Mouse (Mus musculus) kidney, embryonic 15.5 days (tissue): ENCODE measurements around the gene Qprt. TPM values are rescaled to one million over a fixed set of nuclear protein-coding genes. Genes with fewer than 3 reads are reported as not detected.

ENCODE experiments used
- ATAC-seq: fragments of 200-750 bp; cut with Nextera tagmentation; replicated peaks from 2 replicates; pipeline ENCODE4 v1.8.0; 2017; ENCODE audit warnings: moderate TSS enrichment; ENCODE audit not compliant: low FRiP score
- H3K27ac ChIP-seq: fragments of 300-500 bp; sonication (generic); 2 replicates; pipeline ENCODE4 v1.5.1; 2015; ENCODE audit warnings: mild to moderate bottlenecking, inconsistent platforms
- H3K27me3 ChIP-seq: fragments of 300-500 bp; sonication (generic); 2 replicates; pipeline ENCODE4 v1.6.1; 2015; ENCODE audit warnings: inconsistent platforms
- H3K36me3 ChIP-seq: fragments of 300-500 bp; sonication (generic); 2 replicates; pipeline ENCODE4 v1.6.1; 2015; ENCODE audit warnings: inconsistent platforms
- H3K4me1 ChIP-seq: fragments of 300-500 bp; sonication (generic); 2 replicates; pipeline ENCODE4 v1.6.1; 2015; ENCODE audit warnings: inconsistent platforms
- H3K4me2 ChIP-seq: fragments of 300-500 bp; sonication (generic); 2 replicates; pipeline ENCODE4 v1.6.1; 2015; ENCODE audit warnings: moderate library complexity, mild to moderate bottlenecking, inconsistent platforms
- H3K4me3 ChIP-seq: fragments of 300-500 bp; sonication (generic); replicated peaks from 2 replicates; pipeline ENCODE4 v1.5.1; 2015; ENCODE audit warnings: mild to moderate bottlenecking, inconsistent platforms
- H3K9ac ChIP-seq: fragments of 300-500 bp; sonication (generic); 2 replicates; pipeline ENCODE4 v1.6.1; 2015; ENCODE audit warnings: mild to moderate bottlenecking, inconsistent platforms
- H3K9me3 ChIP-seq: fragments of 300-500 bp; sonication (generic); replicated peaks from 2 replicates; pipeline ENCODE4 v1.6.1; 2016; ENCODE audit warnings: inconsistent platforms
- WGBS: fragments of 180-500 bp; shearing (Covaris S2); methylation state at CpG from one replicate; pipeline ENCODE4 v1.1.7; 2015; ENCODE audit warnings: mixed read lengths; 5-methylcytosine and 5-hydroxymethylcytosine counted together
- polyA plus RNA-seq: library from polyadenylated mRNA; unstranded; fragments of >200 nt; fragmentation: Nextera tagmentation; extraction: Ambion mirVana; gene quantifications from 2 replicates; pipeline ENCODE4 v1.2.1, GENCODE M21; 2015

Gene Qprt
- polyA plus RNA-seq, 1 experiment from 2014 or later = 19.0 TPM

DNA sequence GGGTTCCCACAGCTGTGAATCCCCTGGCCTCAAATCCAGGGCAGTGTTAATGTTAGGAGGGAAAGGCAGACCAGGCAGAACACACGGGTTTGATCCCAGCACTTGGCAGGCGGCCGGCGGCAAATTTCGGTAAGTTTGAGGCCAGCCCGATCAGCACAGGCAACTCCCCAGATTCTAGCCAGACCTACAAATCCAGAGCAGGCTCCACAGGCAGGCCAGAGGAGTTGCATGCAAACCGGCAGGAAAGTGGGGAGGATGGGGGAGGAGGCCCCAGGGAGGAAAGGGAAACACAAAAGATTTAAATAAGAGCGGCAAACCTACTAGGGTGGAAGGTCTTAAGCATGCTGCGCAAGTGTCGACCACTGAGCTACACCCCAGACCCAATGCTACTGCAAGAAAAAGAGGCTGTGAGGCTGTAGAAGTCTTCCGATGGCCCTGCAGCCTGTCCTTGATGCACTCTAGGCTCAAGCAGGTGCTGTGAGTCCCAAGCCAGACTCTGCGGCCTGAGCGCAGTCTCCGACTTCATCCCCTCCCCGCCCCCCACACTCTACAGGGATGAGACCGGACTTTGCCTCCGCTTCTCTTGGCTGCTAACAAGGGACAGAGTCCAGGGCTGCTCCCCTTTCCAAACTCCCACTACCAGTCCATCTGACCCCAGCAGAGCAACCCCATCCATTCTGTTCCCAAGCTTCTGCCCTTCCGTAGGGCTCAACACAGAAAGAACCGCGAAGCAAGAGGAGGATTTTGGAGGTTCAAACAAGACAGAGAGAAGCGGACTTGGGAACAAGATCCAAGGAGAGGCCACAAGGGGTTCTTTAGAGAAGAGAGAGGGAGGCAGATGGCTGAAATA is 740 bp downstream of the Qprt start:
- ATAC-seq = peak; percentile 77
- H3K9ac ChIP-seq = peak overlapping the region; percentile 26; the same call in 1 of the 2 replicates
- H3K4me1 ChIP-seq = peaks cover 36% of the 10 kb centered on the region
- H3K4me3 ChIP-seq = peak overlapping the region; percentile 28
- no peaks in the 10 kb centered on the region for H3K36me3 ChIP-seq
- 0 out of 2 replicates have a peak, but pooled peaks cover 6% of the 10 kb centered on the region for H3K9me3 ChIP-seq
- 17% methylated on average over 21 of the region's 21 CpGs for WGBS
- peak overlapping the region; percentile 82 for H3K27ac ChIP-seq
- H3K27me3 ChIP-seq = peaks cover 34% of the 10 kb centered on the region
- H3K4me2 ChIP-seq = peak overlapping the region; percentile 43

DNA sequence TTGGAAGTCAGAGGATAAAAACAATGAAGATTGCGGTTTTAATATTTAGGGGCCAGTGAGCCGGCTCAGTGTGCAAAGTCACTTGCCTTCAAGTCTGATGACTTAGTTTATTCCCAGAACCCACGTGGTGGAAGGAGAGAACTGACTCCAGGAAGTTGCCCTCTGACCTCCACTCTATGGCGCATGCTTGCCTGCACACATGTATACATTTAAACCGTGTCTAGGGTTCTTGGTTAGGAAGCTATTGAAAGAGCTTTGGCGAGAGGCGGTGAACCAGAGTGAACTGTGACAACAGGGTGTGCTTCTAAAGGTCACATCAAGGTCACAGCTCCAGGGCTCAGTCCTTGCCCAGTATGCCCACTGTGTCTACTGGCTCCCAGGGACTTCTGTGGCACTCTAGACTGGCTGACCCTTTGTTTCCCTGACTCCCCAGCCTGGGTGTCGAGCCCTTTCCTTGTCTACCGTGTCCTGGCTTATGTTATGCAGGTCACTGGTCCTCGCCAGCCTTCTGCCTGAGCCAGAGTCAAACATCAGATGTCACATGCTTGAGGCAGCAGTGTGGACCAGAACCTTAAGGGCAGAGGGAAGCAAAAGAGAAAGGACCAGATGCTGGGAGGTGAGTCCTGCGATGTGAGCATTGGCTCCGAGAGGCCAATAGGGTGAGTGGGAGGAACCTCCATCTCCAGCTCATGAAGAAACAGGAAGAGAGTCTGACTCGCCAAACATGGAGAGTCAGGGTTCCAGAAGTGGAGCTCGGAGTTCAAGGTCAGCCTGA is 3.2 kb downstream of the Qprt start:
- peaks cover 34% of the 10 kb centered on the region for H3K27me3 ChIP-seq
- no peak for ATAC-seq

DNA sequence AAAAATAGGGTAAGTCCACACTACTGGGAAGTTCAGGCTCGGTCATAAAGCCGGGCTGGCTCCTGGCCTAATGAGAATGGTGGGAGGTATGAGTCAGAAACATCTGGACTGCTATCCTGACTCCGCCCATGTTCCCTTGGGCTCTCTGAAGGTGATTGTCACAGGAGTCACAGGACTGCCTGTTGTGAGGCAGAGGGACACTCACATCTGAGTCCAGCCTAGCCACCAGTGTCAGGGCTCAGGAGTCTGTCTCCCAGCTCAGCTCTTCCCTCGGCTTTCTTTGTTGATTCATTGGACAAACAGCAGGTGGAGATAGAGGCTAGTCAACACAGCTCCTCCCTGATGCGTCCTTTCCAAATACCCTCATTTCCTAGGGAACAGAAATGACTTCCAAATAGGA is 4.1 kb downstream of the Qprt start:
- peaks cover 30% of the 10 kb centered on the region for H3K27me3 ChIP-seq
- H3K9me3 ChIP-seq = no peaks in the 10 kb centered on the region
- H3K27ac ChIP-seq = no peak overlapping the region
- H3K4me1 ChIP-seq = peaks cover 51% of the 10 kb centered on the region
- no peaks in the 10 kb centered on the region for H3K36me3 ChIP-seq
- 32% methylated on average over 5 of the region's 5 CpGs for WGBS
- no peak overlapping the region for H3K9ac ChIP-seq
- no peak overlapping the region for H3K4me2 ChIP-seq
- no peak overlapping the region for H3K4me3 ChIP-seq
- no peak for ATAC-seq

More for the DNA sequence above, 3.2 kb downstream of the Qprt start:
- H3K36me3 ChIP-seq = no peaks in the 10 kb centered on the region
- H3K9ac ChIP-seq = no peak overlapping the region
- peaks cover 42% of the 10 kb centered on the region for H3K4me1 ChIP-seq
- H3K9me3 ChIP-seq = no peaks in the 10 kb centered on the region
- WGBS = 54% methylated on average over 14 of the region's 14 CpGs
- H3K4me3 ChIP-seq = no peak overlapping the region
- H3K27ac ChIP-seq = no peak overlapping the region
- H3K4me2 ChIP-seq = no peak overlapping the region

DNA sequence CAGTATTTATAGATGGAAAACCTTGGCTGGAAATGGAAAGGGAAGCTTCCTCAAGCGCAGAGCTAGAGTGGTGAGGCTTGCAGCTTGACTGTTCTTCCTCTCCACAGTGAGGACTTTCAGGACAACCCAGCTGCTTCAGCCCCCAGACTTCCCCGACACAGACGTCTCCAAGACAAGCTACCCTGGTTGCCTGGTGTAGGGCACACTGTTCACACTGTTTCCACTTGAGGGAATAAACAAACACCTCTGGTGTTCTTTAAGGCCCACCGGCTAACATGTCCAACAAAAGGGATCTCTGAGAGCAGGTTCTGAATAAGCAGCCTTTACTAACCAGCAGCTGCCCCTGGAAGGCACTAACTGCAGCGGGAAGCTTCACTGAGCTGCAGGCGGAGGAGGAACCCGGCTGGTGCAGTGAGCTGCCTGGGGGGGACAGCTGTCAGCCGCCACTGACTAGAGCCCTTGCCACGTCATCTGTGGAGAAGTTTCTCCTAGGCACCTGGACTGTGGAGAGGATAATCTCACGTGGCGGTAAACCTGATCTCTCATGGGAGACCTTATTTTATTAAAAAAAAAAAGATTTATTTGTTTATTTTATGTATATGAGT is 5.6 kb downstream of the Qprt start:
- Histone ChIP-seq H3K9ac (no peak overlapping the region), H3K27me3 (peaks cover 18% of the 10 kb centered on the region), H3K27ac (peak overlapping the region; percentile 50; the same call in 1 of the 2 replicates), H3K4me3 (no peak overlapping the region), H3K4me2 (no peak overlapping the region), H3K4me1 (peaks cover 52% of the 10 kb centered on the region), H3K36me3 (no peaks in the 10 kb centered on the region), H3K9me3 (no peaks in the 10 kb centered on the region)
- ATAC-seq = no peak
- WGBS = 50% methylated on average over 11 of the region's 11 CpGs

DNA sequence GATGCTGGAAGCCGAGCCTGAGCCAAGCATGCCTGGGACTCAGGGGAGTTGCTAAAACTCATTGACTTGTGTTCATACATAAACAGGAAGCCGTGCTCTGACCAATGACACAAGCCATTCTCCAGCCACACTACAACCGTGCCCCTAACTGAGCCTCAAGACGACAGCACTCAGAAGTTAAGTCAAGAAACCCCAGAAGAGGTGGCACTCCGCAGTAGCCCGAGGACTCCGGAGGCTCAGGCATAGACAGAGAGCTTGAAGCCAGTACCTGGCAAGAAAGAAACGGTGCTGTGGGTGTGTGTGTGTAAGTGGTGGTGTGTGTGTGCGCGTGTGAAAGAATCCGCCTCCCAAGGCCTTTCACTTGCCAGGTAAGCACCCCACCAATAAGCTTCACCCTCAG is 7.1 kb downstream of the Qprt start:
- H3K4me1 ChIP-seq = peaks cover 48% of the 10 kb centered on the region
- 75% methylated on average over 11 of the region's 11 CpGs for WGBS
- no peak for ATAC-seq

DNA sequence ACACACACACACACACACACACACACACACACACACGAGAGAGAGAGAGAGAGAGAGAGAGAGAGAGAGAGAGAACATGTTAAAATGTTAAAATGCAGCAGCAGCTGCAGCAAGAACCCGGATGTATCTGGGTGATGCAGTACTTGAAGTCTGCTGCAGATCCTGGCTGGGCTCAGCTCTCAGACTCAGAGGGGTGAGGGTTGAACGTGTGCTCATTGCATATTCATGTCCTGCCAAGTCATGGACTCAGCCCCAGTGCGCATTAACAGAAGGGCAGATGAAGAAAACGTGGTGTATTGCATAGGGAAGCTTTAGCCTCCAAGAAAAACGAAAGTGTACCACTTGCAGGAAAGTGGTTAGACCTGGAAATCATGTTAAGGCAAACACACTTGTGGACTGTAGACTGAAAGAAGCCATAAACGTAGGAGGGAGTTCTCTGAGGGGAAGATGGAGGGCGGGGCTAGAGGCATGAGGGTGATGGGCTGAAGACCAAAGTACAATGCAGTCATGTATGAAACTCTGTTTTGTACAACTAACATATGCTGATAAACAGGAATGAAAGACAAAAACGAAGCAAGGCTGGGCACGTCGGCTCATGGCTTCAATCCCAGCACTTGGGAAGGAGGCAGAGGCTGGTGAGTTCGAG is 8.3 kb downstream of the Qprt start:
- Histone ChIP-seq H3K9ac (no peak overlapping the region), H3K9me3 (no peaks in the 10 kb centered on the region)

More for the DNA sequence above, 7.1 kb downstream of the Qprt start:
- Histone ChIP-seq H3K9me3 (no peaks in the 10 kb centered on the region), H3K27ac (no peak overlapping the region), H3K4me3 (no peak overlapping the region), H3K27me3 (peaks cover 3% of the 10 kb centered on the region; the same call in 1 of the 2 replicates), H3K36me3 (no peaks in the 10 kb centered on the region), H3K4me2 (no peak overlapping the region), H3K9ac (no peak overlapping the region)

DNA sequence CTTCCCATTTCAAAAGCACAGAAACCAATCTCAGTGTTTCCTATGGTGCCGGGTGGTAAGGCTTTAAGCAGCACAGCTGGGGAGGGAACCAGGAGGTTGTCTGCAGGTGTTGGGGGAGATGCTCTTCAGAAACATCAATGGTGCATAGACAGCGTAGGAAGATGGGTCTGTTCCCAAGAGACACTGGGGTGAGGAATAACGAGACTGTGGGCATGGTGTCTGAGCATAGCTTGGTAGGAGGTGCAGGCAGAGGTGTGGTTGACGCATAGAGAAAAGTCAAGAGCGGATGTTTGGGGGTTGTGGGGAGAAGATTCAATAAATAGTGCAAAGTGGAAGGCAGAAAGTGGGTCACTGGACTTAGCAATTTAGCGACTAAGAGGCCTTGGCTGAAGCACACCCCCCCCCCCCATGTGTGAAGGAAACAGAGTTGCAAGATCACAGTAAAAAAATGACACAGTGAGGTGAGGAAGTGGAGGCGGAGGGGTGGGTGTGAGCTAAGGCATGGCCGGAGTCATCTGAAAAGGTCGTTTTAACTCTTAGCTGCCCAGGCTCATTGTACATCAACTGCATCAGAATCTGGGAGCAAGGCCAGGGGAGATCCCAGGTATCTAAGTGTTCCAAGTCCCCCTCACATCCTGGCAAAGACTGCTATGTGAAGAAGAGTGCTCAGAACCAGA is 9.0 kb downstream of the Qprt start:
- no peaks in the 10 kb centered on the region for H3K9me3 ChIP-seq
- H3K27ac ChIP-seq = peak overlapping the region; percentile 82; the same call in 1 of the 2 replicates
- H3K4me1 ChIP-seq = peaks cover 39% of the 10 kb centered on the region
- H3K27me3 ChIP-seq = no peaks in the 10 kb centered on the region
- WGBS = 35% methylated on average over 9 of the region's 9 CpGs
- H3K4me3 ChIP-seq = no peak overlapping the region
- no peaks in the 10 kb centered on the region for H3K36me3 ChIP-seq
- H3K9ac ChIP-seq = no peak overlapping the region
- ATAC-seq = no peak
- no peak overlapping the region for H3K4me2 ChIP-seq

More for the DNA sequence above, 8.3 kb downstream of the Qprt start:
- Histone ChIP-seq H3K4me2 (0 out of 2 replicates have a peak overlapping the region, but pooled peaks have one; percentile 12), H3K27ac (peak overlapping the region; percentile 82), H3K4me3 (no peak overlapping the region), H3K4me1 (peaks cover 46% of the 10 kb centered on the region), H3K27me3 (no peaks in the 10 kb centered on the region), H3K36me3 (no peaks in the 10 kb centered on the region)
- 50% methylated on average over 11 of the region's 12 CpGs for WGBS
- ATAC-seq = 0 out of 2 replicates have a peak, but pooled peaks have one; percentile 44

DNA sequence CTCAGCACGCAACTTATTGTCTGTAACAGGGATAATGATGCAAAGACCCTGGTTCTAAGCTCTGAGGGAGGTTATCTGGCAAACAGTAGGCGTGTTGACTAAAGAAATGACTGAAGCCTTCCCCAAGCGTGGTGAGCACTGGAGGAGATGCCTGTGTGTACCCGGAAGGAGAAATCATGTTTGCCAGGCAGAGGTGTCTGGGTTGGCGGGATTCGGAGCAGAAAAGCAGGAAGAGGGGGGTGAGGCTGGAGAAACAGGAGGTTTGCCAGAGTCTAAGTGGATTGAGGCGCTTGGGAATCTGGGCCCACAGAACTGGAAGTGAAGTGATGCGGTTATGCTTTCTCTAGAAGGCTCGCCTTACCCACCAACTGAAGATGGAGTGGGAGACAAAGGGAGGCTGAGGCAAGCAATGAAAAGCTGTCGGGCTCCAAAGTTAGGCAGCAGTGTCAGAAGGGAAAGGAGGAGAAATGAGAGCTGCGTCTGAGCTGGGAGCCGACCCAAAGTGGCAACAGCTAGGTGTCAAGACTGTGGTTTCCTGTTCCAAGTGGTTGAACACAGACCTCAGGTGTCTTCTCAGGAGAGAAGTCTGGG is 9.7 kb downstream of the Qprt start:
- Histone ChIP-seq H3K36me3 (no peaks in the 10 kb centered on the region), H3K9ac (no peak overlapping the region), H3K4me1 (peaks cover 33% of the 10 kb centered on the region), H3K9me3 (no peaks in the 10 kb centered on the region), H3K27me3 (no peaks in the 10 kb centered on the region), H3K4me3 (no peak overlapping the region), H3K27ac (no peak overlapping the region), H3K4me2 (no peak overlapping the region)
- no peak for ATAC-seq
- WGBS = 75% methylated on average over 12 of the region's 12 CpGs

DNA sequence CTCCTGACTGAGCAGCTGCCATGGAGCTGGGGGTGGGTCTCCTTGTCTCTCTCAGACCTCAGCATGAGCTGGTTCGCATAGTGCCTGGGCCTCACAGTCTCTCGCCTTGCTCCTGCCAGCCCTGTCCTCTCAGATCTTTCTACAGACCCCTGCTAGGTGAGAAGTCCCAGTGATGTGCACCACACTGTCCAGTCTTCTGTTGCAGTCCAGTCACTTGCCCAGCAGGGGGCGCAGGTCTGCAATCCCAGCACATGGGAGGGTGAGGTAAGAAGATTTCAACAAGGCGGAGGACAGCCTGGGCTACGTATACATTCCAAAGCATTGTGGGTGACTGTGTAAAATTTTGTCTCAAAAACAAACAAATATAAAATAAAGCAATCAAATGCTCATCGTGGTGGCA is 10.6 kb downstream of the Qprt start:
- H3K4me3 ChIP-seq = no peak overlapping the region
- H3K9me3 ChIP-seq = no peaks in the 10 kb centered on the region
- peaks cover 27% of the 10 kb centered on the region for H3K4me1 ChIP-seq
- H3K27ac ChIP-seq = no peak overlapping the region
- WGBS = 46% methylated on average over 6 of the region's 6 CpGs
- no peak overlapping the region for H3K4me2 ChIP-seq
- no peak for ATAC-seq
- H3K27me3 ChIP-seq = no peaks in the 10 kb centered on the region
- no peak overlapping the region for H3K9ac ChIP-seq
- no peaks in the 10 kb centered on the region for H3K36me3 ChIP-seq

DNA sequence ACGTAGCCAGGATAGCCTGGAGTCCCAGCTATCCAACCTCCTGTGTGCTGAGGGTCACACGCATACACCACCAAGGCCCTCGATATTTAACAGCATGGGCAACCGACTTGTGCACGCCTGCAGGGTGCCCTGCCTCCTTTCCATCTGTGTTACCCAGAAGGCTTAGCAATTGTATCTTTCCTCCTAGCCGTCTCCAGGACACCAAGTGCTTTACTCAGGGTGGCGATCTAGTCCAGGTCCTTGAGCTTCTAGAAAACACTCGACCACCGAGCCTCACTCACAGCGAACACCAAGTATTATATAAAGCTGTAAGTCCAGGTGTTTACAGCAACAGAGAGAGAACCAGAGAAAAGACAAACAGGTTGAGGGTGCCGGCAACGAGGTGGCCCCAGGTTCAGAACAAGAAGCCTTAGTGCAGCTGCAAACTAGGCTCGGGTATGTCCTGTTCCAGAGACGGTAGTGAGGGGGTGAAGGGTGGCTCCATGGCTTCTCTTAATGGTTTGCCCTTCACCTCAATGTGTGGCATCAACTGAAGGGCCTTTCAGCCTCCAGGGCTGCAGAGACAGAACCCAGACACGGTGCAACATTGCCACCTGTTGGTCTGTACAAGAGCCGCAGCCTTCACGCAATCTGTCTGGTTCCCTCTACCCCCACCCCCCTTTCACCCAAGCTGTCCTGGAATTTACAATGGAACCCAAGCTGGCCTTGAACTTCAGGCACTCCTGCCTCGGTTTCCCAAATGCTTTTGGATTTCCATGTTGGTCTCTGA is 11.6 kb downstream of the Qprt start:
- ATAC-seq = no peak
- Histone ChIP-seq H3K9me3 (no peaks in the 10 kb centered on the region), H3K27ac (no peak overlapping the region), H3K4me3 (no peak overlapping the region), H3K4me2 (no peak overlapping the region), H3K4me1 (peaks cover 20% of the 10 kb centered on the region), H3K36me3 (no peaks in the 10 kb centered on the region), H3K9ac (no peak overlapping the region), H3K27me3 (no peaks in the 10 kb centered on the region)
- WGBS = 46% methylated on average over 18 of the region's 18 CpGs
